Mouse (Mus musculus) CH12.LX (cell line): ENCODE data around the gene Mark4. TPM values are rescaled to one million over a fixed set of nuclear protein-coding genes. Genes with fewer than 3 reads are reported as not detected.

ENCODE experiments used
- DNase-seq: peaks from one replicate; pipeline ENCODE4 v3.0.0-alpha.2; 2013; ENCODE audit errors: extremely low read depth
- H3K27ac ChIP-seq: 2 replicates; pipeline ENCODE4 v1.5.1; 2012; ENCODE audit warnings: low read depth, mild to moderate bottlenecking, control low read depth, moderate library complexity; ENCODE audit not compliant: insufficient read depth
- H3K27me3 ChIP-seq: replicated peaks from 2 replicates; pipeline ENCODE3; 2012; ENCODE audit warnings: inconsistent platforms
- H3K36me3 ChIP-seq, 2 experiments: replicated peaks in 1 of 2; 2 replicates each; pipeline versions ENCODE3 to v1.6.1; 2012; ENCODE audit warnings: inconsistent platforms in 1 of 2, low read length in 1 of 2, mild to moderate bottlenecking in 1 of 2, mixed read lengths in 1 of 2, moderate library complexity in 1 of 2; ENCODE audit not compliant: control insufficient read depth in 1 of 2, insufficient read depth in 1 of 2
- H3K4me1 ChIP-seq, 2 experiments: 2 replicates each; pipeline ENCODE4 v1.6.1; 2012; ENCODE audit warnings: inconsistent platforms in 1 of 2, moderate library complexity in 1 of 2; ENCODE audit not compliant: insufficient read depth in 2 of 2, control insufficient read depth in 1 of 2
- H3K4me2 ChIP-seq: 2 replicates; pipeline ENCODE4 v1.6.1; 2012; ENCODE audit warnings: low read depth, mild to moderate bottlenecking, control low read depth; ENCODE audit not compliant: poor library complexity, insufficient read depth, severe bottlenecking
- H3K4me3 ChIP-seq, 3 experiments: fragments of 150-350 bp in 1 of 3; sonication (generic) in 1 of 3; replicated peaks in 1 of 3; 2 replicates each; pipeline versions ENCODE3 to v1.5.1; 2011 to 2012; ENCODE audit warnings: low read depth in 2 of 3, low read length in 2 of 3, mild to moderate bottlenecking in 2 of 3, moderate library complexity in 2 of 3, control low read depth in 1 of 3, improper control_type of control experiment in 1 of 3, inconsistent platforms in 1 of 3, mixed read lengths in 1 of 3; ENCODE audit not compliant: poor library complexity in 1 of 3
- H3K79me2 ChIP-seq: replicated peaks from 2 replicates; pipeline ENCODE4 v1.6.1; 2012; ENCODE audit warnings: mild to moderate bottlenecking, moderate library complexity; ENCODE audit not compliant: control insufficient read depth, poor library complexity, insufficient read depth, severe bottlenecking; ENCODE audit errors: extremely low read depth
- H3K9ac ChIP-seq: 2 replicates; pipeline ENCODE4 v1.6.1; 2012; ENCODE audit warnings: low read depth, mild to moderate bottlenecking, control low read depth, moderate library complexity; ENCODE audit not compliant: insufficient read depth
- H3K9me3 ChIP-seq: replicated peaks from 2 replicates; pipeline ENCODE3; 2012; ENCODE audit warnings: low read length, inconsistent platforms, mixed read lengths
- BHLHE40 ChIP-seq: IDR thresholded peaks from 2 replicates; pipeline ENCODE4 v1.6.1; 2011; ENCODE audit warnings: mild to moderate bottlenecking, low read depth, low read length, improper control_type of control experiment
- CHD1 ChIP-seq: IDR thresholded peaks from 2 replicates; pipeline ENCODE4 v1.6.1; 2012; ENCODE audit warnings: low read depth, low read length, improper control_type of control experiment, inconsistent platforms
- E2F4 ChIP-seq: IDR thresholded peaks from 2 replicates; pipeline ENCODE4 v1.6.1; 2011; ENCODE audit warnings: low read depth, low read length, improper control_type of control experiment; ENCODE audit not compliant: insufficient replicate concordance
- ETS1 ChIP-seq: conservative IDR thresholded peaks from 2 replicates; pipeline ENCODE4 v1.6.1; 2012; ENCODE audit warnings: low read depth, mild to moderate bottlenecking, inconsistent platforms, low read length, improper control_type of control experiment, moderate library complexity
- HCFC1 ChIP-seq: IDR thresholded peaks from 2 replicates; pipeline ENCODE4 v1.6.1; 2012; ENCODE audit warnings: low read depth, mild to moderate bottlenecking, inconsistent platforms, low read length, improper control_type of control experiment
- IRF4 ChIP-seq: IDR thresholded peaks from 2 replicates; pipeline ENCODE4 v1.6.1; 2014; ENCODE audit warnings: low read depth, mild to moderate bottlenecking, inconsistent platforms, low read length, improper control_type of control experiment
- JUND ChIP-seq: conservative IDR thresholded peaks from 2 replicates; pipeline ENCODE4 v1.6.1; 2011; ENCODE audit warnings: low read depth, low read length, improper control_type of control experiment
- MAZ ChIP-seq: IDR thresholded peaks from 2 replicates; pipeline ENCODE4 v1.6.1; 2012; ENCODE audit warnings: low read depth, mild to moderate bottlenecking, inconsistent platforms, low read length, improper control_type of control experiment, moderate library complexity
- MEF2A ChIP-seq: IDR thresholded peaks from 2 replicates; pipeline ENCODE4 v1.6.1; 2014; ENCODE audit warnings: low read depth, mild to moderate bottlenecking, inconsistent platforms, low read length, improper control_type of control experiment, borderline replicate concordance
- RAD21 ChIP-seq: IDR thresholded peaks from 2 replicates; pipeline ENCODE4 v1.6.1; 2011; ENCODE audit warnings: low read depth, mild to moderate bottlenecking, low read length, improper control_type of control experiment, moderate library complexity
- SIN3A ChIP-seq: IDR thresholded peaks from 2 replicates; pipeline ENCODE4 v1.6.1; 2012; ENCODE audit warnings: low read length, improper control_type of control experiment, inconsistent platforms
- TBP ChIP-seq: conservative IDR thresholded peaks from 2 replicates; pipeline ENCODE4 v1.6.1; 2011; ENCODE audit warnings: low read depth, low read length, improper control_type of control experiment
- USF1 ChIP-seq: IDR thresholded peaks from 2 replicates; pipeline ENCODE4 v1.6.1; 2014; ENCODE audit warnings: low read depth, mild to moderate bottlenecking, inconsistent platforms, low read length, improper control_type of control experiment
- USF2 ChIP-seq: conservative IDR thresholded peaks from 2 replicates; pipeline ENCODE4 v1.6.1; 2011; ENCODE audit warnings: low read depth, low read length, improper control_type of control experiment
- ZC3H11A ChIP-seq: IDR thresholded peaks from 2 replicates; pipeline ENCODE4 v1.6.1; 2012; ENCODE audit warnings: low read depth, mild to moderate bottlenecking, inconsistent platforms, low read length, improper control_type of control experiment
- ZKSCAN1 ChIP-seq: IDR thresholded peaks from 2 replicates; pipeline ENCODE4 v1.6.1; 2012; ENCODE audit warnings: low read depth, inconsistent platforms, low read length, improper control_type of control experiment, borderline replicate concordance
- ZNF384 ChIP-seq: IDR thresholded peaks from 2 replicates; pipeline ENCODE4 v1.6.1; 2012; ENCODE audit warnings: low read depth, low read length, improper control_type of control experiment, inconsistent platforms
- dilution Hi-C: fragments of 300-500 bp; cut with MboI; formaldehyde crosslinking; loops from 2 replicates; pipeline ENCODE4 v1.14.3; 2020; ENCODE audit warnings: low sequenced_read_pairs; ENCODE audit not compliant: extremely low pct_unique_long_range_greater_than_20kb, extremely low pct_ligation_motif_present
- in situ Hi-C: fragments of 300-500 bp; cut with MboI; formaldehyde crosslinking; loops from 3 replicates; pipeline ENCODE4 v1.14.3; 2019; ENCODE audit warnings: low sequenced_read_pairs, low pct_ligation_motif_present, low pct_unique_long_range_greater_than_20kb, mixed read lengths
- polyA plus RNA-seq: library from polyadenylated mRNA; unstranded; fragments of >175 nt; gene quantifications from 2 replicates; pipeline ENCODE4 v1.2.1, GENCODE M21; 2012; ENCODE audit warnings: low read depth; ENCODE audit not compliant: insufficient read length
- total RNA-seq, 2 experiments: library from RNA; depleted of rRNA; stranded (reverse); fragments of 300-350 nt in 1 of 2; fragments of >200 nt in 1 of 2; gene quantifications; 2 replicates each; pipeline ENCODE4 v1.2.3; 2012 to 2014

Gene Mark4
- total and polyA plus RNA-seq, 3 experiments: 1.7 to 11.9 (median 7.3) TPM

GRCm38 (mm10) chr7:19449165-19449564 lies 9.5 kb downstream of the Mark4 start:
- no peak overlapping the region for H3K4me3 ChIP-seq
- H3K9me3 ChIP-seq: no peaks in the 10 kb centered on the region
- peaks cover 0 to 4% of the 10 kb centered on the region in 2 experiments; a peak in 1 of 4 replicates for H3K4me1 ChIP-seq
- H3K36me3 ChIP-seq: peaks cover 38 to 78% of the 10 kb centered on the region in 2 experiments
- dilution Hi-C loops: no loop called here
- no peak for DNase-seq
- H3K27me3 ChIP-seq: no peaks in the 10 kb centered on the region
- H3K4me2 ChIP-seq: no peak overlapping the region
- TF ChIP-seq RAD21 (no peak), SIN3A (no peak), CHD1 (no peak), ETS1 (no peak), HCFC1 (no peak), IRF4 (no peak), ZNF384 (no peak), MEF2A (no peak), USF1 (no peak), E2F4 (no peak)
- H3K27ac ChIP-seq: no peak overlapping the region
- in situ Hi-C loops: no loop called here
- no peaks in the 10 kb centered on the region for H3K79me2 ChIP-seq
- H3K9ac ChIP-seq: no peak overlapping the region

- no peak overlapping the region for H3K4me2 ChIP-seq
- TF ChIP-seq MAZ (no peak), ZKSCAN1 (no peak), ETS1 (no peak), SIN3A (no peak), BHLHE40 (no peak), ZC3H11A (no peak), IRF4 (no peak), TBP (no peak), HCFC1 (no peak), JUND (no peak), USF2 (no peak)
- H3K4me1 ChIP-seq: peaks cover 4 to 10% of the 10 kb centered on the region in 2 experiments; a peak in 2 of 4 replicates
- H3K27ac ChIP-seq: no peak overlapping the region
- in situ Hi-C loops: no loop called here
- no peak overlapping the region for H3K9ac ChIP-seq
- H3K36me3 ChIP-seq: peaks cover 46 to 84% of the 10 kb centered on the region in 2 experiments
- dilution Hi-C loops: no loop called here
- H3K9me3 ChIP-seq: no peaks in the 10 kb centered on the region
- no peaks in the 10 kb centered on the region for H3K27me3 ChIP-seq
- H3K4me3 ChIP-seq: no peak overlapping the region
- DNase-seq: no peak
- no peaks in the 10 kb centered on the region for H3K79me2 ChIP-seq
Observed at GRCm38 (mm10) chr7:19447689-19448088, 10.9 kb downstream of the Mark4 start.
